ENCODE assay signal across 18 mouse cellular contexts in genomic region chr3:50249598-50250300, GRCm38 (mm10).
DNase-seq lines count a peak whose midpoint lies in the region; ATAC-seq and TF ChIP-seq lines count a peak whose summit lies in the region.
"Had no signal": no experiment of that assay in that cellular context is flagged by ENCODE, and none has a peak within 500 bp of the region (broad histone marks: within the 10 kb centered on the region; RNA-seq: fewer than 3 reads in every experiment).

No protein-coding gene starts in this region.

- no peak overlapping the region for H3K4me2 ChIP-seq in limb, embryonic 14.5 days (replicated peaks; ENCODE audit: low read depth, low read length, severe bottlenecking)
- H3K4me2 ChIP-seq: embryonic facial prominence, embryonic 12.5 days; forebrain, embryonic 13.5 days; forebrain, embryonic 15.5 days had no signal

- H3K4me1 ChIP-seq in limb, embryonic 14.5 days (ENCODE audit: control insufficient read depth, insufficient read depth, low read length), result peaks cover 12% of the 10 kb centered on the region
- no peaks in the 10 kb centered on the region for H3K4me1 ChIP-seq in cerebellum, adult 2 months (ENCODE audit: control insufficient read depth, insufficient read depth, low read length)
- H3K4me1 ChIP-seq: embryonic facial prominence, embryonic 10.5 days; embryonic facial prominence, embryonic 12.5 days; forebrain, embryonic 13.5 days; forebrain, embryonic 15.5 days had no signal

- TF ChIP-seq POLR2A in limb, embryonic 14.5 days (IDR thresholded peaks at IDR 0.05; ENCODE audit: borderline replicate concordance, extremely low read depth, insufficient read depth, insufficient read length), result no peak
- no peak for TF ChIP-seq POLR2A in cerebellum, adult 2 months (IDR thresholded peaks at IDR 0.05; ENCODE audit: borderline replicate concordance, insufficient read depth, low read length)

- H3K9ac ChIP-seq in limb, embryonic 14.5 days (ENCODE audit: low read depth, low read length, severe bottlenecking), result no peak overlapping the region
- H3K9ac ChIP-seq: embryonic facial prominence, embryonic 12.5 days; forebrain, embryonic 13.5 days; forebrain, embryonic 15.5 days had no signal

- 33% methylated on average over 6 of the region's 6 CpGs for WGBS in limb, embryonic 14.5 days
- WGBS in cerebellum, adult 2 months, result 92% methylated on average over 6 of the region's 6 CpGs

- DNase-seq in forelimb bud, embryonic 11.5 days (ENCODE audit: low read depth, low spot score), result peak; percentile 42
- peak; percentile 26 for DNase-seq in hindlimb bud, embryonic 11.5 days (ENCODE audit: extremely low spot score, low read depth, low spot score)
- peak; percentile 68 for DNase-seq in limb, embryonic 14.5 days (ENCODE audit: low spot score)
- no peak for DNase-seq in cerebellum, adult 2 months
- DNase-seq in ovary, adult 18-20 months (ENCODE audit: low spot score), result no peak
- no peak for DNase-seq in left cerebral cortex, postnatal 36 days (ENCODE audit: low spot score in 2 of 2)
- DNase-seq: adrenal gland, adult 2 months; adrenal gland, postnatal 10 days; adrenal gland, postnatal 25 days; cerebellum, adult 11 months; cerebellum, adult 18-20 months; cerebellum, adult 9-10 months; cerebellum, postnatal 10 days; cerebellum, postnatal 25 days had no signal

- no peaks in the 10 kb centered on the region for H3K36me3 ChIP-seq in limb, embryonic 14.5 days (ENCODE audit: control insufficient read depth, insufficient read depth, low read length)
- H3K36me3 ChIP-seq: embryonic facial prominence, embryonic 10.5 days; embryonic facial prominence, embryonic 12.5 days; forebrain, embryonic 15.5 days had no signal

- H3K4me3 ChIP-seq in limb, embryonic 14.5 days (replicated peaks; ENCODE audit: low read length), result no peak overlapping the region
- no peak overlapping the region for H3K4me3 ChIP-seq in cerebellum, adult 2 months (replicated peaks; ENCODE audit: insufficient read depth, low read depth, low read length)
- H3K4me3 ChIP-seq: embryonic facial prominence, embryonic 10.5 days; embryonic facial prominence, embryonic 12.5 days; forebrain, embryonic 13.5 days; forebrain, embryonic 15.5 days had no signal

- TF ChIP-seq CTCF in cerebellum, adult 2 months (IDR thresholded peaks at IDR 0.05; ENCODE audit: borderline replicate concordance, insufficient read depth, low read depth, low read length), result no peak

- H3K27me3 ChIP-seq in limb, embryonic 14.5 days (ENCODE audit: control insufficient read depth, insufficient read depth, low read length), result no peaks in the 10 kb centered on the region
- no peaks in the 10 kb centered on the region for H3K27me3 ChIP-seq in cerebellum, adult 2 months (ENCODE audit: control insufficient read depth, insufficient read depth, low read length)
- H3K27me3 ChIP-seq: embryonic facial prominence, embryonic 12.5 days; forebrain, embryonic 13.5 days; forebrain, embryonic 15.5 days had no signal

- H3K27ac ChIP-seq in limb, embryonic 14.5 days (replicated peaks; ENCODE audit: low read depth, low read length), result no peak overlapping the region
- no peak overlapping the region for H3K27ac ChIP-seq in cerebellum, adult 2 months (ENCODE audit: insufficient read depth, low read length)
- H3K27ac ChIP-seq: embryonic facial prominence, embryonic 10.5 days; embryonic facial prominence, embryonic 12.5 days; forebrain, embryonic 13.5 days; forebrain, embryonic 15.5 days had no signal

- peak; percentile 80 for ATAC-seq in limb, embryonic 14.5 days (ENCODE audit: low FRiP score, low read depth)
- ATAC-seq: forebrain, embryonic 13.5 days; forebrain, embryonic 15.5 days had no signal

- no peaks in the 10 kb centered on the region for H3K9me3 ChIP-seq in limb, embryonic 14.5 days (ENCODE audit: control insufficient read depth, low read length)
- H3K9me3 ChIP-seq: embryonic facial prominence, embryonic 10.5 days; embryonic facial prominence, embryonic 12.5 days; forebrain, embryonic 13.5 days; forebrain, embryonic 15.5 days had no signal

- intact Hi-C loops in left cerebral cortex, postnatal 36 days (cut with DNase I), result no loop called here

Comparison
In these comparisons a context has a peak if more than half of its experiments do, and no peak if none do; other contexts are left out.
1. DNase-seq: peak in forelimb bud, embryonic 11.5 days (single experiment), hindlimb bud, embryonic 11.5 days (single experiment) and limb, embryonic 14.5 days (single experiment); none in cerebellum, adult 2 months (0 of 2), ovary, adult 18-20 months (single experiment) and left cerebral cortex, postnatal 36 days (0 of 2).